Mouse (Mus musculus) adrenal gland, postnatal 14 days (tissue): Measurements from ENCODE around the gene Rnasel. TPM values are rescaled to one million over a fixed set of nuclear protein-coding genes. Genes with fewer than 3 reads are reported as not detected.
"Not testable (repeated sequence)": the region's sequence is repeated elsewhere in the genome, so short reads cannot be mapped to it uniquely, and the experiment has no call there.

Experiments used
- DNase-seq: peaks from one replicate; pipeline ENCODE4 v3.0.0; 2021; ENCODE audit warnings: mixed read lengths
- total RNA-seq: library from RNA; stranded (reverse); gene quantifications from 2 replicates; pipeline ENCODE4 v1.2.3, GENCODE M21; 2021

The Rnasel gene
- total RNA-seq, 1 experiment from 2014 or later, result 10.0 TPM

DNA sequence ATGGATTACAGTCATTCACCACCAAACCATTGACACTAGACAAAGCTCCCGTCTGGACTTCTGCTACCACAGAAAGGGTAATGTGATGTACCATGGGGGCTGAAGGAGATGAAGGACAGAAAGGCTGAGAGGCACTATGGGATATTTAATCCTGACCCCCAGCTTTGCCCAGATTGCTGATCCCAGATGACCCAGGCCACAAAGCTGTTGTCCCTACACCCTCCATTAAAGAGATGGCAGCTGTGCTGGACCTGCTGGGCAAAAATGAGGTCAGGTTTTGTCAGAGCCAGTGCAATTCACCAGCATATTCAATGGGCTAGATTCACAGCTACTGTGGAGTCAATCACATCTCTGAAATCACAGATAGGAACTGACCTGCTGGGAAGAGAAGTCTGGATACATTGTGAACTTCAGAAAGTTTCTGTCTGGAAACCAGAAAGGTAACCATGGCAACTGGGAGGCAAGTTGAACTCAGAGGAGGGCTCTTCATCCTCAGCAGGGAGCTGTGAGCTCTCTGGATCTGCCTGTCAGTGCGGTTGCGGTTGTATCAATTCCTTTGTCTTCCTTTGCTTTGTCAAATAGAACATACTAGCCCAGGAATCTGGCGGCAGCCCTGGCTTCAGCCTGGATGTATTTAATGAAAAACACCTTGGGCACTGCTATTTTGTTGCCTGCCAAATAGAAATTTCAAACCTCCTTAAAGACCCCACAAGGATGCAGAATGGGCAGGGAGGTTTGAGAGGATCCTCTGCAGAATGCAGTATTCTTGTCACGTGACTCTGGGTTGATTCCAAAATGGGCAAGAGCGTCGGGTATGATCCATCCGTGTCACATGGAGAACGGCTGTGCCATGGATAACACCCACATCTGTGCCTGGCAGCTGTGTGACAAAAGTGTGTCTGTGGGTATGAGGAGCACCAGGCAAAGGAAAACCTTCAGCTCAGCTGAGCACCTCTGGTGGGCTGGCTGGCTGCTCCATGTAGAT is 11.8 kb upstream of the Rnasel start:
- DNase-seq, result no peak

GRCm38 (mm10) chr1:153739437-153740015 is 9.7 kb upstream of the Rnasel start:
- no peak for DNase-seq

GRCm38 (mm10) chr1:153740145-153740544 is 9.1 kb upstream of the Rnasel start, which contains the start of gene Rgs16:
Gene Rgs16, plus strand, starts transcription at chr1:153740349.
- peak; percentile 92 for DNase-seq

GRCm38 (mm10) chr1:153740775-153741400 is 8.3 kb upstream of the Rnasel start:
- no peak for DNase-seq

GRCm38 (mm10) chr1:153741551-153742316 is 7.5 kb upstream of the Rnasel start:
- no peak for DNase-seq

- peak; percentile 89 for DNase-seq
These were observed 6.7 kb upstream of the Rnasel start for GRCm38 (mm10) chr1:153742374-153743155.

GRCm38 (mm10) chr1:153746119-153746670 is 3.0 kb upstream of the Rnasel start:
- DNase-seq, result no peak

- peak; percentile 87 for DNase-seq
These were observed 2.5 kb upstream of the Rnasel start for GRCm38 (mm10) chr1:153746728-153747127.

- peak; percentile 42 for DNase-seq
These were observed 1.2 kb upstream of the Rnasel start for GRCm38 (mm10) chr1:153747861-153748530.

- DNase-seq, result peak; percentile 91
These were observed 677 bp upstream of the Rnasel start for GRCm38 (mm10) chr1:153748549-153748948.

GRCm38 (mm10) chr1:153750054-153750453 is 828 bp downstream of the Rnasel start:
- DNase-seq, result no peak

DNA sequence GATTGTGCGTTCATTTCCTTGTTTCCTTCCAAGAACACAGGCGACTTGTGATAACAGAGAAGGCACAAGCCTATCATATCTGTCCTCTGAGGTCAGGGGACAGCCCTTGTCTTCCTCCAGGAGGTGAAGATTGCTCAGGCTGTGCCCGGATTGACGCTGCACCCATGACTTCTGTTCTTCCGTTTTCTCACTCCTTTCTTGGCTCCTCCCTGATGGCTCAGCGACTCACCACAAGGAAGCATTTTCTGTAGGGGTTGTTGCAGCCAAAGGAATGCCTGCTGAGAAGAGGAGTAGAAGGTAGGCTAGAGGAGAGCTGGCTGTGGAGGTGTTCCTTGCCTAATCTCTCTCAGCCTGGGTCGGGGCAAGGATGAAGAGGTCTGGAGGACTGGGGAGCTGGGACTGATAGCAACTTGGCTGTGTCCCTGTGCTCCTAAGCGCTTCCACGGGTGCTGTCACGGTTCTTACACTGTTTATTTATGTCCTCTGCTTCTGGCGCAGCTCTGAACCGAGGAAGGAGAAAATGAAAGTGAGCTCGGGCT is 2.6 kb downstream of the Rnasel start:
- DNase-seq, result peak; percentile 68

- DNase-seq, result no peak
These were observed 3.3 kb downstream of the Rnasel start for GRCm38 (mm10) chr1:153752521-153752920.

GRCm38 (mm10) chr1:153753725-153754464 is 4.7 kb downstream of the Rnasel start:
- no peak for DNase-seq

DNA sequence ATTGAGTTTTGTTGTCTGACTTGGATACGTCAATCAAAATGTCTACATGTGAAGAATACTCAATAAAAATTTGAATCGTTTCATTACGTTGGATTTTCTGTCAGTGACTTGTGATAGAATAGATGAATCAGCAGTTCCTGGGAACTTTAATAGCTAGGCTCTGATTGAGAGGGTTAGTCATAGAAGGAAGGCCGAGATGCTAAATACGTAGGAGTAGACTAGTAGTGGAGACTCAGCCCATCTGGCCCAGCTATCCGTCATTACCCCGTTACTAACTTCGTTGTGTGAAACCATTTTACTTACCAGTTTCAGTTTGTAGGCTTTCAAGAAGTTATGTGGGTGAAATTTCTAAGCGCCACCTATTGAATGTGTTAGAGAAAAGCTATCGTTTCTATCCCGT is 14.9 kb downstream of the Rnasel start:
- no peak for DNase-seq

DNA sequence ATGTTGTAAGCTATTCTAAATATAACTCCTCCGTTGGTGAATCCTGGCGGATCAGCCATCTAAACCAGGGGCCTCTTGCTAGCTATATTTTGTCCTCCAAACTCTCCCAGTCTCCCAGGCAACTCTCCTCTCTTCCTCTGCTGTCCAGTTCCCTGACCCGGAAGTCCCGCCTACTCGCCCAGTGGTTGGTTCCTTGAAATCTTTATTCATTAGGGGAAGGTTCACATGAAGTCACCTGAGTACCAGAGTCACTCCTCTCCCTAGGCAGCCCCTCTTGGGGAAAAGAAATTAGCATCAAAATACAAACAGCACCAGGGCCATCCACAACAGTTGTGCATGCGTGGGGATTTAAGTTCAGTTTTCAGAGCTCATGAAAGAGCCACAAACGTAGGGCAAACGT is 17.1 kb downstream of the Rnasel start:
- peak; percentile 19 for DNase-seq

DNA sequence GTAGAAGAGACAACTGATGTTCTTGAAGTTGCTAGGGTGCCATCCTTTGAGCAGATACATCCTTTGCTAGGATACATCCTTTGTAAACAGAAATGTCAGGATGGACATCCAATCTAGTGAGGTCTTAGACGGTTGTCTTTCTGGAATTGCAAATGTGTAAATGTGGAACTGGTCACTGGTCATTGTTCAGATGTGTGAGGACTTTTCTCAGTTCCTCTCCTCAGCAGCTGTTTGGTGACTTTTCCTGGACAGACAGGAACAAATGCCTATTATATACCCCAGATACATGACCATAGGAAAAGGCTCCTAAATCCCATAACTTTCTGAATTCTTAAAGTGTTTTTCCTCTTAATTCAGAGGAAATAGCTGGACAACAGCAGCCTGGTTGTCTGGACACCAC is 18.1 kb downstream of the Rnasel start:
- DNase-seq, result no peak

GRCm38 (mm10) chr1:153768465-153768864 is 19.2 kb downstream of the Rnasel start:
- DNase-seq, result no peak

- not testable (repeated sequence) for DNase-seq
These were observed 20.3 kb downstream of the Rnasel start for GRCm38 (mm10) chr1:153769571-153769970.
